Mouse (Mus musculus) kidney, adult 2 months (tissue): ENCODE results near the gene Olfr642.

ENCODE experiments used
- CTCF ChIP-seq: fragments of 200-500 bp; conservative IDR thresholded peaks from 2 replicates; pipeline ENCODE4 v1.5.1; 2011; ENCODE audit warnings: low read depth, mild to moderate bottlenecking, control low read depth, low read length, moderate library complexity, mixed read lengths; ENCODE audit not compliant: insufficient read depth, insufficient read length
- POLR2A ChIP-seq: fragments of 200-500 bp; IDR thresholded peaks from one replicate; pipeline ENCODE4 v1.6.1; 2011; ENCODE audit warnings: low read depth, low read length, control low read depth

GRCm38 (mm10) chr7:104059215-104059614, 6.7 kb upstream of the Olfr642 start:
- TF ChIP-seq CTCF (no peak), POLR2A (no peak)
